Mouse (Mus musculus): ENCODE measurements at regions not wholly inside any gene's neighbourhood (a gene's known extent, or its start where the extent isn't known, plus 50 kb on each side); places are given as distances from the start of the nearest gene placed in this dataset.

DNA sequence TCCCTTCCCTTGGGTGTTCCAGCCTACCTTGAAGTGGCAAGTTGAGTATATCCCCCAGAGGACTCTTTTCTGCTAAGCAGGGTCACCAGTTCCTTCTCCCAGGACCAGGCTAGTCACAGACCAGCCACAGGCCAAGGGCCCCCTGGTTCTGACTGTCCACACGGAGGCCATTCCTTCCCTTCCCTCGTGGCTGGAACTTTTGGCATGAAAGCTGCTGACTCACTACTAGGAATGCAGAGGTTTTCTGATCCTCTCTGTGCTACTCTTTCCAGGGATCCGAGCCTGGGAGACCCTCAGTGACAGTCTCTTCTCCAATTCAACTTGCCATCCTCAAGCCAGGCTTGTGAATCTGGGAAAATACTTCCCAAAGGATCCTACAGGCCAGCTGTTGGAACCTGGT is 59.1 kb upstream of the Ptprt start:
- no peak for DNase-seq

DNA sequence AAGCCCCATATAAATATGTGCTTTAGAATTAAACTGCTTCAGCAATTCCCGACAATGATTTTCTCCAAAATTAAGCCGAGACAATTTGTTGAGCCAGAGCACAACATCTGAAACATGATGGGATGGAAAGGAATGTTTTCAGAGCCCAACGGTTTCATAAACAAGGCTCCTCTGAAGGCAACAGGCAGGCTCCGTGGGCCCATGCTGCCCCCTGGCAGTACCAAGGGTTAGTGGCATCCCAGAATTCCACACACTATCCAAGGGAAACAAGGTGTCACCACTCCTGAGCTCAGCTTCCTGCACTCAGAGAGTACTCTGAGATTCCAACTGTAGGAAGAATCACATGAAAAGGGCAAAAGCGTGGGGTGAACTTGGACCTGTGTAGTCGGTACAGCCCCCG is 57.5 kb upstream of the Ptprt start:
- no peak for DNase-seq

GRCm38 (mm10) chr2:162714976-162715375 is 54.0 kb upstream of the Ptprt start:
- DNase-seq: no peak

GRCm38 (mm10) chr2:162712972-162713371 is 52.0 kb upstream of the Ptprt start:
- no peak for DNase-seq

DNA sequence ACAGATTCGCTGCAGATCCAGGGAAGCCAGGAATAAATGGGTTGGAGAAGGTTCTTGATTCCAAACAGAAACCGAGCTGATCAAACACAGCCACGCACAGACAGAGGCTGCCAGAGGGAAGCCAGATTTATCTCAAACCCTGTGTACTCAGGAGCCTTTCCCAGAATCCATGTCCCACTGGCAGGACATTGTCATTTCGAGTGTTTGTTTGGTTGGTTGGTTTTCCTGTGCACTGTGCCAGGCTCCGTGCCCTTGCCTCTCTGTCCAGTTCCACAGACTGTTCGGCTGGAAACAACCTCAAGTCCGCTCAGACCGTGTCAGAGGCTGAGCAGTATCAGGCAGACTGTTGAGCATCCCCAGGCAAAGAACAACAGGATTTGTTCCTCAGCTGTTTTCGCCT is 51.4 kb upstream of the Ptprt start:
- DNase-seq: no peak

All from kidney, adult 18-20 months (tissue).